Mouse (Mus musculus) embryonic facial prominence, embryonic 12.5 days (tissue): ENCODE results near the gene Elmo2. TPM values are rescaled to one million over a fixed set of nuclear protein-coding genes. Genes with fewer than 3 reads are reported as not detected.

Experiments
- ATAC-seq: fragments of 200-750 bp; cut with Nextera tagmentation; 2 replicates; pipeline ENCODE4 v1.8.0; 2017; ENCODE audit not compliant: insufficient number of reproducible peaks, insufficient read depth, low FRiP score, low TSS enrichment
- H3K27ac ChIP-seq: fragments of 300-500 bp; sonication (generic); 2 replicates; pipeline ENCODE4 v1.5.1; 2016; ENCODE audit warnings: mild to moderate bottlenecking
- H3K27me3 ChIP-seq: fragments of 300-500 bp; sonication (generic); 2 replicates; pipeline ENCODE4 v1.6.1; 2016; ENCODE audit warnings: mild to moderate bottlenecking, moderate library complexity
- H3K36me3 ChIP-seq: fragments of 300-500 bp; sonication (generic); 2 replicates; pipeline ENCODE4 v1.6.1; 2016; ENCODE audit warnings: mild to moderate bottlenecking
- H3K4me1 ChIP-seq: fragments of 300-500 bp; sonication (generic); 2 replicates; pipeline ENCODE4 v1.6.1; 2016
- H3K4me2 ChIP-seq: fragments of 300-500 bp; sonication (generic); replicated peaks from 2 replicates; pipeline ENCODE4 v1.6.1; 2016; ENCODE audit warnings: mild to moderate bottlenecking, moderate library complexity
- H3K4me3 ChIP-seq: fragments of 300-500 bp; sonication (generic); 2 replicates; pipeline ENCODE4 v1.5.1; 2016; ENCODE audit warnings: mild to moderate bottlenecking
- H3K9ac ChIP-seq: fragments of 300-500 bp; sonication (generic); 2 replicates; pipeline ENCODE4 v1.6.1; 2016; ENCODE audit warnings: mild to moderate bottlenecking, moderate library complexity
- H3K9me3 ChIP-seq: fragments of 300-500 bp; sonication (generic); 2 replicates; pipeline ENCODE4 v1.6.1; 2016; ENCODE audit warnings: mild to moderate bottlenecking, moderate library complexity
- WGBS: fragments of 180-500 bp; shearing (Covaris S2); methylation state at CpG from one replicate; pipeline ENCODE4 v1.1.7; 2016; 5-methylcytosine and 5-hydroxymethylcytosine counted together
- polyA plus RNA-seq: library from polyadenylated mRNA; unstranded; fragments of >200 nt; fragmentation: Nextera tagmentation; extraction: Ambion mirVana; gene quantifications from 2 replicates; pipeline ENCODE4 v1.2.1, GENCODE M21; 2016

Elmo2 gene
- polyA plus RNA-seq, 1 experiment from 2014 or later = 91.7 TPM

DNA sequence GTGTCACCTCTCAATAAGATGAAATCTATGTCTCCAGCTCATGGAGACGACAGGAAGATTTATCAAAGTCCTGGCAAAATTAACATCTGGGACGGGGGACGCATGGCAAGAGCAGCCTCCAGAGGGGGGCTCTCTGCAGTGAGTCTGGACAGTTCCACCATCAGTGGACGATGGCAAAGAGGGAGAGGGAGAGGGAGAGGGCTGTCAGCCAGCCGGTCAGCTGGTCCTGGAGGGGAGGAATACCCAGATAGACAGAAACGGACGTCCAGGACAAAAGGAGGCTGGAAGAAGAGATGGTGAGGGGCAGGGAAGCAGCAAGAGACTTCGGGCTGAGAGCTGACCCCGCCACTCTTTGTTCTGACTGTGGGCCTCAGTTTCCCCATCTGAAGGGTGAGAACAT is 73.5 kb downstream of the Elmo2 start:
- no peak overlapping the region for H3K9ac ChIP-seq
- H3K27ac ChIP-seq = no peak overlapping the region
- H3K36me3 ChIP-seq = no peaks in the 10 kb centered on the region
- ATAC-seq = no peak
- H3K4me3 ChIP-seq = no peak overlapping the region
- 51% methylated on average over 9 of the region's 9 CpGs for WGBS
- H3K9me3 ChIP-seq = no peaks in the 10 kb centered on the region
- H3K4me1 ChIP-seq = peaks cover 12% of the 10 kb centered on the region
- peaks cover 59% of the 10 kb centered on the region for H3K27me3 ChIP-seq
- H3K4me2 ChIP-seq = no peak overlapping the region

DNA sequence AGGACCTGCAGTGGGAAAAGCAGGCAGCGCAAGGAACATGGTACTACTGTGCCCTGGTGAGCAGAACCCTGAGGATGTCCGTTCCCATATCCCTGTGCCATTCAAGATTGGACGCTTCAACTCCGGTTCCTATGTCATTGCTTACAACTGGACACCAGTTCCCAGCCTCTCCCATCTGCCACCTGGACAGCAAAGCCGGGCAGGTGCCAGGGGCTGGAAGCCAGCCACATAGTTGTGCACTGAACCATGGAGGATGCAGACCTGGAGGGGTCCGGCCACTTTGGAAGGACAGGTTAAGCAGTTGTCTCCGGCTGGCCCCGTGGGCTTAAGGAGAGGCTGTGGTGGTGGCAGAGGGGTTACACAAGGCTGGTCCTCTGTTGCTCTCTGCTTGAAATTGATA is 73.9 kb downstream of the Elmo2 start:
- no peak for ATAC-seq
- H3K4me3 ChIP-seq = no peak overlapping the region
- peaks cover 63% of the 10 kb centered on the region for H3K27me3 ChIP-seq
- no peak overlapping the region for H3K4me2 ChIP-seq
- H3K36me3 ChIP-seq = no peaks in the 10 kb centered on the region
- 82% methylated on average over 8 of the region's 8 CpGs for WGBS
- H3K27ac ChIP-seq = no peak overlapping the region
- H3K4me1 ChIP-seq = peaks cover 12% of the 10 kb centered on the region
- no peaks in the 10 kb centered on the region for H3K9me3 ChIP-seq
- no peak overlapping the region for H3K9ac ChIP-seq

GRCm38 (mm10) chr2:165250903-165251302 is 75.4 kb downstream of the Elmo2 start:
- H3K27ac ChIP-seq = no peak overlapping the region
- peaks cover 12% of the 10 kb centered on the region for H3K4me1 ChIP-seq
- no peak overlapping the region for H3K4me2 ChIP-seq
- H3K9me3 ChIP-seq = no peaks in the 10 kb centered on the region
- no peak for ATAC-seq
- WGBS = 46% methylated on average over 1 of the region's 1 CpGs
- peaks cover 71% of the 10 kb centered on the region for H3K27me3 ChIP-seq
- H3K4me3 ChIP-seq = no peak overlapping the region
- H3K36me3 ChIP-seq = no peaks in the 10 kb centered on the region
- H3K9ac ChIP-seq = no peak overlapping the region

DNA sequence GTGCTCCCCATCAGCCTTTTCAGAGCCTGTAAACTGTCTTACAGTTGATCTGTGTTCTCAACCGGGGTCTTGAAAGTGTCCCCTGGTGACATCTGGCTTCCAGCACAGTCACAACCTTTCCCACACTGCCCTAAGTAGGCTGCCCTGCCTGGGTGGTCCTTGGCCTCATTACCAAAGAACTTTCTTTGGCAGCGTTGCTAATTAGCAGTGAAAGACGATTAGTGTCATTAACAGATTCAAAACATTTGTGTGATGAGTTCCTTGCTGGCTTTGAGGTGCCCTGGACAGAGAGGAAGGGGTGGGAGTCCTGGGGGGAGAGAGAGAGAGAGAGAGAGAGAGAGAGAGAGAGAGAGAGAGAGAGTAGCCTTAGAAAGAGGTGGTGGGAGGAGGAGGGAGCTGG is 77.3 kb downstream of the Elmo2 start:
- H3K4me3 ChIP-seq = no peak overlapping the region
- H3K36me3 ChIP-seq = no peaks in the 10 kb centered on the region
- H3K27ac ChIP-seq = no peak overlapping the region
- no peaks in the 10 kb centered on the region for H3K9me3 ChIP-seq
- H3K9ac ChIP-seq = no peak overlapping the region
- peaks cover 74% of the 10 kb centered on the region for H3K27me3 ChIP-seq
- ATAC-seq = no peak
- peaks cover 6% of the 10 kb centered on the region for H3K4me1 ChIP-seq
- no peak overlapping the region for H3K4me2 ChIP-seq
- WGBS = 11% methylated on average over 3 of the region's 3 CpGs

DNA sequence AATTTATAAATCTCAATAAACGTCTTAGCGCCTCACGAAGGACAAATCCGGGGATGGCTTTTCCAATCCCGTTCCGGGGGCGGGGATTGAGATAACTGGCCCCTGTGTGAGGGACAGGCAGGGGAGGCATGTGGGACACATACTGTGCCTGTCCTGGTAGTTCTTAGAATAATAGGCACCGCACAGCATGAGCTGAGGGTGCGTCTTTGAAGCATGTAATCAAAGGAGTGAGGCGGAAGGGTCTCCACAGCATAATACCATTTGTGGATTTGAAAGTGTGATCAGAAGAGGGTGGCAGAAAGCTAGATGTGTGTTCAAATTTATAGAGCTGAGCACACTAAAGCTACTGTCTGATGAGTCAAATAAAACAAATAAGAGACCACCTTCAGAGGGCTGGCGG is 79.9 kb downstream of the Elmo2 start:
- H3K36me3 ChIP-seq = no peaks in the 10 kb centered on the region
- H3K27me3 ChIP-seq = peaks cover 78% of the 10 kb centered on the region
- no peak overlapping the region for H3K4me2 ChIP-seq
- H3K27ac ChIP-seq = no peak overlapping the region
- ATAC-seq = no peak
- no peak overlapping the region for H3K4me3 ChIP-seq
- 12% methylated on average over 11 of the region's 11 CpGs for WGBS
- 0 out of 2 replicates have a peak, but pooled peaks cover 8% of the 10 kb centered on the region for H3K4me1 ChIP-seq
- no peaks in the 10 kb centered on the region for H3K9me3 ChIP-seq
- H3K9ac ChIP-seq = no peak overlapping the region

GRCm38 (mm10) chr2:165243122-165243720 is 83.1 kb downstream of the Elmo2 start:
- Histone ChIP-seq H3K27ac (no peak overlapping the region), H3K9me3 (no peaks in the 10 kb centered on the region), H3K4me3 (no peak overlapping the region), H3K4me1 (0 out of 2 replicates have a peak, but pooled peaks cover 6% of the 10 kb centered on the region), H3K4me2 (no peak overlapping the region), H3K27me3 (peaks cover 97% of the 10 kb centered on the region), H3K36me3 (no peaks in the 10 kb centered on the region), H3K9ac (no peak overlapping the region; the same call in 1 of the 2 replicates)
- WGBS = 4% methylated on average over 11 of the region's 11 CpGs
- no peak for ATAC-seq

DNA sequence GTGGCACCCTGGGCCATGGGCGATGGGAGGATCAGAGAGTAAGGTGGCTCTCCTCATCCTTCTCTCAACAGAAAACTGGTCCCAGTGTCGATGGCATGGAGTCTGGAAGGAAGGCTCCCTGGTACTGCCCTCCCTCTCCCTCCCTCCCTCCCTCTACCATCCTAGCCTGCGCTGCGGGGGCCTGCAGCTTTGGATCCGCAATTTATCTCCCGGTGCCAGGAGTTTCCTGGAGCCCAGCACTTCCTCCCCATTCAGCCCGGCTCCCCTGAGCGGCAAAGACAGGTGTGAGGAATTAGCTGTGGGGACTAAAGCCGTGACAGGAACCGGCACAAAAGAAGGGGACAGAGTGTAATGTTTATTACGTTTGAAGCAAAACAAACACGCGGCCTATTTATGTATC is 83.7 kb downstream of the Elmo2 start:
- Histone ChIP-seq H3K27me3 (peaks cover 99% of the 10 kb centered on the region), H3K27ac (no peak overlapping the region), H3K9ac (no peak overlapping the region; the same call in 1 of the 2 replicates), H3K4me1 (0 out of 2 replicates have a peak, but pooled peaks cover 6% of the 10 kb centered on the region), H3K4me2 (no peak overlapping the region), H3K4me3 (no peak overlapping the region), H3K36me3 (no peaks in the 10 kb centered on the region), H3K9me3 (no peaks in the 10 kb centered on the region)
- ATAC-seq = no peak
- WGBS = 2% methylated on average over 13 of the region's 13 CpGs

GRCm38 (mm10) chr2:165241786-165242185 is 84.5 kb downstream of the Elmo2 start:
- no peak overlapping the region for H3K9ac ChIP-seq
- no peak overlapping the region for H3K27ac ChIP-seq
- H3K27me3 ChIP-seq = peaks cover 98% of the 10 kb centered on the region
- H3K36me3 ChIP-seq = no peaks in the 10 kb centered on the region
- 0 out of 2 replicates have a peak, but pooled peaks cover 6% of the 10 kb centered on the region for H3K4me1 ChIP-seq
- 57% methylated on average over 7 of the region's 7 CpGs for WGBS
- H3K4me2 ChIP-seq = no peak overlapping the region
- H3K4me3 ChIP-seq = no peak overlapping the region
- no peak for ATAC-seq
- no peaks in the 10 kb centered on the region for H3K9me3 ChIP-seq

DNA sequence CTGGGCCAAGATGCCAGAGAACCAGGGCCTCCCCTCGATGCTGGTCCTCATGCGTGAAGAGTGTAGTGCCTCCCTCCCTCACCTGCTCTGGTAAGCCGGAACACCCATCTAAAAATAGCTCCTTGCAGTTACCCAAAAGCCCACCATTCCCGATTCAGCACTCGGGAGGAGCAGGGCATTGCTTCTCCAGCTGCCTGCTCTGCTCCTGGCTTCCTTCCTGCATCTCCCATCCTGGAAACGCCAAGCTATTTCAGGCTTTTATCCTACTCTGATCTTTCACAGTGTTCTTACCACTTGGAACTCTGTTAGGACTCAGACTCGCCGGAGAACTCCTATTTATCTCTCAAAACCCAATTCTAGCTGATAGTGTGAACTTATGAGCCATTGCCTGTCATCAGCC is 85.9 kb downstream of the Elmo2 start:
- Histone ChIP-seq H3K27ac (no peak overlapping the region), H3K4me3 (no peak overlapping the region), H3K9me3 (no peaks in the 10 kb centered on the region), H3K4me2 (no peak overlapping the region), H3K27me3 (peaks cover 98% of the 10 kb centered on the region), H3K4me1 (0 out of 2 replicates have a peak, but pooled peaks cover 6% of the 10 kb centered on the region), H3K9ac (no peak overlapping the region), H3K36me3 (no peaks in the 10 kb centered on the region)
- no peak for ATAC-seq
- WGBS = 33% methylated on average over 8 of the region's 8 CpGs

DNA sequence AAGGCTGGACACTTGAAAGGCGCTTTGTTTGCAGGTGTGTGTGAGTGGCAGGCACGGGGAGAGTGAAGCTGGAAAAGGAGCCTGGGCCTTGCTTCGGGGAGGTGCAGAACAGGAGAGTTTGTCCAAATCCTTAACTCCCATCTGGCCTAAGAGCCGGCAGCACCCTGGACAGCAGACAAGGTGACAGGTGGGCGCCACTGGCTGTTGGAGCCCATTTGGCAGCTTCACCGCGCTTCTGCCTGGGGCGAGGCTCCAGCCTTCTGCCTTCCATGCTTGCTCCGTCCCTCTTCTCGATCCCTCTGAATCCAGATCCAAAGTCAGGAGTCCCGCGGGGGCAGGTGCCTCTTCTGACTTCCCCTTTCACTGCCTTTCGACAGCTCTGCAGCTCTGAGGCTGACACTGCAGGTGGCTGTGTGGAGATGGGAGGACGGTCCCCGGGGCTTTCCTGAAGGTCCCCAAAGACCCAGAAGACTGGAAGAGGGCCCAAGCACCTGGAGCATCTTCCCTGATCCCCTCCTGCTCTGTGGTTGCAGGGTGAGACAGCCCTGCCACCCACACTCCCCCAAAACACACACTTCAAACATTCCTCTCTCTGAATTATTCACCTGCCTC is 86.6 kb downstream of the Elmo2 start:
- no peak for ATAC-seq
- no peaks in the 10 kb centered on the region for H3K36me3 ChIP-seq

DNA sequence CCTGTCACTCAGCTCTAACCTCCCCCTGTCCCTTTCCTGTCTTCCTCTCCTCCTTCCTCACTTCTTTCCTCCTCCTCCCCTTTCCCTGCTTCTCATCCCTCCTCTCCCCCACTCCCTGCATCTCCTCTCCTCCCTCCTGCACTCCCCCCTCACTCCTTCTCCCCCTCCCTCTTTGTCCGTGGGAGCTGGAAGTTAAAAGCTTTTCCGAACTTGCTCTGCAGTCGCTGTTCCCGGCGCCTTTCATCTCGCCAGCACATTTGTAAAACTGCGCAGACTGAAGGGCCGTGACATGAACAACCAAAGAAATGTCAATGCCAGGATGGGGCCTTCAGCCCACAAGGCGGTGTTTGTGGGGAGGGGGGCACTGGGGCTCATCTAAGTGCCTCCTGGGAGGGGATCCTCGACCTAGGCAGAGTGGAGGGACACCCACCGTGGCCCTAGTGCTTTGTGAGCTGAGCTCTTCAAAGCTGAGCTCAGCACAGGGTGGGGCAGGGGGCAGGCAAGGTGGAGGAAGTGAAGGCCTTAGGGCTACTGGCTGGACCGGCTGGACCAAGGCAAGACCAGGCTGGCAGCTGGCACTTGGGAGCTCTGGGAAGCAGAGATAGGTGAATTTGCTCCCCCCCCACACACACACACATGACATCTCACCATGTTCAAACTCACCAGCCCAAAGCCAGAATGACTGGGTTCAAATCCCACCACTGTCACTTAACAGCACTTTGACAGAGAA is 87.7 kb downstream of the Elmo2 start:
- H3K9ac ChIP-seq = no peak overlapping the region
- no peak overlapping the region for H3K27ac ChIP-seq
- H3K4me1 ChIP-seq = peaks cover 22% of the 10 kb centered on the region; the same call in 1 of the 2 replicates
- H3K4me2 ChIP-seq = no peak overlapping the region
- no peak overlapping the region for H3K4me3 ChIP-seq
- WGBS = 5% methylated on average over 12 of the region's 12 CpGs
- H3K9me3 ChIP-seq = no peaks in the 10 kb centered on the region
- ATAC-seq = no peak
- H3K27me3 ChIP-seq = peaks cover 98% of the 10 kb centered on the region
- no peaks in the 10 kb centered on the region for H3K36me3 ChIP-seq

More for the DNA sequence above, 86.6 kb downstream of the Elmo2 start:
- no peak overlapping the region for H3K9ac ChIP-seq
- no peak overlapping the region for H3K27ac ChIP-seq
- H3K4me1 ChIP-seq = peaks cover 13% of the 10 kb centered on the region; the same call in 1 of the 2 replicates
- peaks cover 98% of the 10 kb centered on the region for H3K27me3 ChIP-seq
- no peak overlapping the region for H3K4me2 ChIP-seq
- no peaks in the 10 kb centered on the region for H3K9me3 ChIP-seq
- WGBS = 14% methylated on average over 15 of the region's 15 CpGs
- H3K4me3 ChIP-seq = no peak overlapping the region
